Mouse (Mus musculus): Measurements from ENCODE around the gene Pced1a. TPM values are rescaled to one million over a fixed set of nuclear protein-coding genes. Genes with fewer than 3 reads are reported as not detected.
"Not testable (repeated sequence)": the region's sequence is repeated elsewhere in the genome, so short reads cannot be mapped to it uniquely, and the experiment has no call there.

The Pced1a gene
- total RNA-seq, 4 experiments from 2014 or later = 23.1 to 29.9 (median 24.1) TPM

- DNase-seq (ENCODE audit: low spot score in 2 of 2) = no peak
Measured at GRCm38 (mm10) chr2:130390993-130391625, 33.4 kb downstream of the Pced1a start.

- no peak for DNase-seq (ENCODE audit: low spot score in 2 of 2)
Measured at GRCm38 (mm10) chr2:130388796-130389195, 35.7 kb downstream of the Pced1a start.

- DNase-seq (ENCODE audit: low spot score in 2 of 2) = no peak
Measured at GRCm38 (mm10) chr2:130386212-130386611, 38.3 kb downstream of the Pced1a start.

- DNase-seq (ENCODE audit: low spot score in 2 of 2) = no peak
Measured at GRCm38 (mm10) chr2:130383895-130384294, 40.6 kb downstream of the Pced1a start.

- DNase-seq (ENCODE audit: low spot score in 2 of 2) = no peak
Measured at GRCm38 (mm10) chr2:130383205-130383604, 41.3 kb downstream of the Pced1a start.

GRCm38 (mm10) chr2:130374951-130375350 lies 49.5 kb downstream of the Pced1a start:
- DNase-seq (ENCODE audit: low spot score in 2 of 2) = no peak

GRCm38 (mm10) chr2:130373026-130373425 lies 51.5 kb downstream of the Pced1a start:
- not testable (repeated sequence) for DNase-seq (ENCODE audit: low spot score in 2 of 2)

- DNase-seq (ENCODE audit: low spot score in 2 of 2) = no peak
Measured at GRCm38 (mm10) chr2:130367386-130367785, 57.1 kb downstream of the Pced1a start.

Other genes with a start within 250 kb of the Pced1a start
- gene Snrpb, start 245.3 kb downstream of the Pced1a start, total RNA-seq (2022) = 100 to 1,000 TPM; 100 to 112 (median 102) TPM
- gene Tmc2, start 229.5 kb downstream of the Pced1a start, total RNA-seq (2022) = not detected
- gene Nop56, start 150.3 kb downstream of the Pced1a start, total RNA-seq (2022) = 100 to 1,000 TPM; 110 to 128 (median 116) TPM
- 100 to 1,000 TPM; 288 to 312 (median 295) TPM for gene Idh3b, start 140.2 kb downstream of the Pced1a start, total RNA-seq (2022)
- gene Ebf4, start 129.5 kb downstream of the Pced1a start, total RNA-seq (2022) = 1 to 10 TPM; 7.7 to 9.1 (median 8.5) TPM
- 1 to 10 TPM; 6.9 to 9.2 (median 7.9) TPM for gene Cpxm1, start 27.1 kb downstream of the Pced1a start, total RNA-seq (2022)
- not detected for gene Gm28372, start 19.5 kb downstream of the Pced1a start, total RNA-seq (2022)
- gene 1700020A23Rik, start 19.4 kb downstream of the Pced1a start, total RNA-seq (2022) = not detected
- gene Tmem239, start 18.2 kb downstream of the Pced1a start, total RNA-seq (2022) = not detected
- gene Vps16, start 362 bp downstream of the Pced1a start, total RNA-seq (2022) = 10 to 100 TPM; 67.2 to 90.4 (median 76.7) TPM
- gene Ptpra, start 25.6 kb upstream of the Pced1a start, total RNA-seq (2022) = 100 to 1,000 TPM; 217 to 237 (median 225) TPM
- gene Mrps26, start 139.0 kb upstream of the Pced1a start, total RNA-seq (2022) = 10 to 100 TPM; 70.7 to 79.2 (median 72.7) TPM
- gene Oxt, start 151.5 kb upstream of the Pced1a start, total RNA-seq (2022) = 1 to 10 TPM in 3 of 4 experiments, under 1 TPM in 1; 0.78 to 8.8 (median 2.9) TPM
- 10 to 100 TPM in 2 of 4 experiments, 1 to 10 TPM in 2; 5.0 to 23.8 (median 11.3) TPM for gene Avp, start 157.9 kb upstream of the Pced1a start, total RNA-seq (2022)
- gene Fastkd5, start 205.3 kb upstream of the Pced1a start, total RNA-seq (2022) = 1 to 10 TPM; 6.5 to 9.2 (median 7.3) TPM
- gene Ubox5, start 205.3 kb upstream of the Pced1a start, total RNA-seq (2022) = 10 to 100 TPM; 11.7 to 14.7 (median 12.5) TPM
- 100 to 1,000 TPM; 186 to 214 (median 199) TPM for gene Lzts3, start 218.1 kb upstream of the Pced1a start, total RNA-seq (2022)
- gene Ddrgk1, start 240.0 kb upstream of the Pced1a start, total RNA-seq (2022) = 100 to 1,000 TPM; 106 to 118 (median 114) TPM
- 10 to 100 TPM; 35.7 to 41.7 (median 38.3) TPM for gene Itpa, start 242.9 kb upstream of the Pced1a start, total RNA-seq (2022)